Mouse (Mus musculus): ENCODE results near the gene Slc5a1.

Slc5a1 gene

DNA sequence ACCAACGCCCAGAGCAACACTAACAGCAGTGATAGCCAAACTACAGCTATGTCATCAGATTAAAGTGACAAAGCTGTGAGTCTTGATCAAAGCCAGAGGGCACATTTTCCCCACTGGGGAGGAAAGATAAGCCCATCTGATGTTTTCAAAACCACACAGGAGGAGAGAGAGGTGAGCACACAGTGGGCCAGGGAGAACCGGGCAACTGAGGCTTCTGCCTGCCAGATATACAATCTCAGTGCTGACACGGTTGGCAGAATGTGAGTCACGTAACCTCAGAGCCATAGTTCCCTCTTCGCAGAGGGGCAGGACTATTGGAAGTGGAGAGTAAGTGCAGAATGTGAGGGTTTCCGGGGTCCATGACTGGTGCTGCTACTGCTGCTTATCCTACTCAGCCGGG lies 89.5 kb downstream of the Slc5a1 start:
- DNase-seq (ENCODE audit: low read depth) = no peak

DNA sequence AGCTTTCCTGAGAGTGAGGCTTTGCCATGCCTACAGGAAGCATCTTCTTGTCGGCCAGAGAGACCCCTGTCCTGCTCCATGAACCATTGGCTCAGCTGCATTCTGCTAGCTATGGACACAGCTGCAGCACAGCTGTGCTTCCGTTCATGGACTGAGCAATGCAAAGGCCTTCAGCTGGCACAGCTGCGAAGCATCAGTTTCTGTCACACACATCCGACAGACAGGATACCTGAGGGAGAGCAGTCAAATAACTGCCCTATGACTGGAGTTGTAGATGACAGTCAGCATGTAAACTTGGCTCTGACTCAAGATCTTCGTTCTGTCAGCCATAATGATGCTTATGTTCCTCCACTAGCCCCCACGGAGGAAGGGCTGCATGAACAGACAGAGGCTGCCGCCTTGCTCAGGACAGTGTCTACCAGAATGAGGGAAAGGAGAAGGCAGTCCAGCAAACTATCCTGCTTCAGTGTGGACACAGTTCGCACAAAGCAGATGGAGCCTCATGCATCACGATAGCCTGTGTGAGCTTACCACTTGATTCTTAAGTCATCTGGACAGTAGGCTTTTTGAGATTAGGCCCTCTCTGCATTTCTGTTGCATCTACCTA lies 91.3 kb downstream of the Slc5a1 start:
- DNase-seq (ENCODE audit: low read depth) = no peak

GRCm38 (mm10) chr5:33200071-33200470 lies 96.1 kb downstream of the Slc5a1 start:
- DNase-seq (ENCODE audit: low read depth) = no peak

- no peak for DNase-seq (ENCODE audit: low read depth)
These were observed 97.7 kb downstream of the Slc5a1 start for GRCm38 (mm10) chr5:33201697-33202096.

DNA sequence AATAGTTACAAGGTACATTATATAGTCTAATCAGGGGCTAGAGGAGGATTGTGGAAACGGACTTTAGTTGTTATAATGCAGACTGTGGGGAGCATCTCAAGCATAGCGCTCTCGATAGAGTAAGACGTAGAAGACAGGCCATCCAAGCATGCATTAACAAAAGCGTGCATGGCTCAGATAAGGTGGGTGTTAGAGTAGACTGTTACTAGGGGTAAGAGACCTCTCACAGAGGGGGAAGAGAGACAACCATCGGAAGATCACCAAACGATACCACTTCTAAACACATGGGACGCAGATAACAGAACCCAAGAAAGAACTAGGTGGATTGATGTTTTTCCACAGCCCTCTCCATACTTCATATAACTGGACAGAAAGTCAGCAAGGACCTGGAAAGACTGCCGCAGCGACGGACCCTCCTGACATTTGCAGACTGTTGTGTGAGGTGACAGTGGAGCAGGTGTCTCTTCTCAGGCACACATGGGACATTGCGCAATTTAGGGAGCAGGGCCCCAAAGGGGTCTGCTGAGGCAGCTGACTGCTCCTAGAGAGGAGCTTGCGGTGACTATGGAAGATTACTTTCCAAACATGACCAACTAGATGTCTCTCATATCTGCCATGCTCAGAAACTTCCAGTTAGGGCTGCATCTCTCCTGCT lies 98.6 kb downstream of the Slc5a1 start:
- no peak for DNase-seq (ENCODE audit: low read depth)

- DNase-seq (ENCODE audit: low read depth) = no peak
These were observed 99.1 kb downstream of the Slc5a1 start for GRCm38 (mm10) chr5:33203171-33203565.

DNA sequence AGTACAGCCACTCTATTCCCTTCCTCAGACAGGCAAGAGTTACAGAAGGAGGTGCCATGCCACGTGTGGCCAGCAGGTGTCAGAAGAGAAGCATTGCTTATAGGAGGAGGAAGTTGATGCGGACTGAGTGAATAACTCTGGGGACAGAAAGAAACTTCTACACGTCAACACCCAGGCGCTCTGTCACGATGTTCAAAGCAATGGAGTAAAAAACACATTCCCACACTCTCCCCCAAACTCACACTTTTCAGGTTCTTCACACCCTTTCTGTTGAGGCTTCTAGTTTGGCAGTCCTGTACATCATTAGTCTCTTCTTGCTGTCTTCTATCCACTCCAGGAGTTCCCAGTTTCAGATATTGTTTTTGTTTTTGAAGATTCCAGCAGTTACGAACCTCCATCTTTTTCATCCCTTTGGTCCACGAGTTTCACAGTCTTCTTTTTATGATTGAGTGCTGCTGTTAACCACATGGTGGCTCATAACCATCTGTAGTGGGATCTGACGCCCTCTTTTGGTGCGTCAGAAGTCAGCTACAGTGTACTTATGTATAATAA lies 99.7 kb downstream of the Slc5a1 start:
- DNase-seq (ENCODE audit: low read depth) = peak; percentile 59

- no peak for DNase-seq (ENCODE audit: low read depth)
These were observed 100.3 kb downstream of the Slc5a1 start for GRCm38 (mm10) chr5:33204284-33204683.

GRCm38 (mm10) chr5:33206328-33206727 lies 102.3 kb downstream of the Slc5a1 start:
- no peak for DNase-seq (ENCODE audit: low read depth)

GRCm38 (mm10) chr5:33207136-33207535 lies 103.1 kb downstream of the Slc5a1 start:
- no peak for DNase-seq (ENCODE audit: low read depth)

DNA sequence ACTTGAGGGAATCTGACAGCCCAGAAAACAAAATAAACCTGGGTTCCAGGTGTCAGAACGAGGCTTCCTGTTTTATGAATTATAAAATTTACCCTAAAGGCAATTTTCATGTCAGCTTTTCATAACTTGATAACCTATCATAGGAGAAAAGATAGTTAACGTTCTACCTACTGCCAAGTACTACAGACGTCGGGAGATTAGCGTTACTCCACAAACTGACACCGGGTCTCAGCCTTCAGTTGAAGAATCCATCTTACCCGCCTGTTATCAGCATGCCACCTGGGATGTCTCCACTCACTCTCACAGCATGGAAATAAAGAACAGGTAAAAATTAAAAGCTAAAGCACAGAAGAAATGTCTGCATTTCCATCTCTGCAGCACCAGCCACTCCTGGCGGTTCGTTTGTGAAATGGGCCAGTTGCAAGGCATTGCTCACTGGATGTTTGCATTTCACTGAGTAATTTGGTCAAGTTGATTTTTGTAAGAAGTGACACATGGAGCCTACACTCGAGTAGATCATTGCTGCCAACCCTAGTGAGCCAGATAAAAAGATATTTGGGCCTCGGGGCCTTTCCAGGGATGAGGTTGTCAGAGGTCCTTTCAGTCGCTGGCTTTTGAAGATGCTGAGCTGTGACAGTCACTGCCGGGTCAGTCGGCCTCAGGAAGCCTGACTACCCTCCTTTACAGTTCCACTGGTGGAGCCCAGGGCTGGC lies 104.7 kb downstream of the Slc5a1 start:
- DNase-seq (ENCODE audit: low read depth) = no peak

DNA sequence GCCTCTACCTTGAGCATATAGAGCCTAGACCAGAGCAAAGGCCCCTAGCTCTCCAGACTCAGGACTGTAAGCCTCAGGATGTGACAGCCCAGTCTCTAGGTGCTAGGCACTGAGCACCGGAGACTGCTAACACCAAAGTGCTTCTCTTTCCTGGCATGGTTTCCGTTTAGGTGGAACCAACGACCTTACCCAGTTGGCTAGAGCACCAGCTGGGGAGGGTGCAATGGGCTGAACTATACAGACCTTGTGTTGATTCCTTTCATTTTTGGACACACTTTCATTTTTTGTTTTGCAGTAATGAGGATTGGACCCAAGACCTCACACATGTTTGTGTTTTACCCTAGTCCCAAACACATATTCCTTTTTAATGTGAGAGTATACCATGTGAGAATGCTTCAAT lies 106.5 kb downstream of the Slc5a1 start:
- DNase-seq (ENCODE audit: low read depth) = no peak

DNA sequence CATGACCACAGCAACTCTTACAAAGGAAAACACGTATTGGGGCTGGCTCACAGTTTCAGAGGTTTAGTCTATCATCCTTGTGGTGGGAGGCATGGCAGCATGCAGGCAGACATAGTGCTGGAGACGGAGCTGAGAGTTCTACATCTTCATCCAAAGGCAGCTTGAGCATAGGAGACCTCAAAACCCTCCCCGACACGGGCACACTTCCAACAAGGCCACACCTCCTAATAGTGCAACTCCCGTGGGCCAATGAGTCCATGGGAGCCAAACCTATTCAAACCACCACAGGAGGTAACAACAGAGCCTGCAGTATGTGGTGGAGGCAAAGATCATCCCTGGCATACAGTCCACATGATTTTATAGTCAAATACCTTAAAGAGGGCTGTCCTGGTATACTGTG lies 107.2 kb downstream of the Slc5a1 start:
- no peak for DNase-seq (ENCODE audit: low read depth)

Data from fibroblast of lung, adult 2 months (primary cell).